Mouse (Mus musculus): ENCODE results near the gene Col4a2.
A peak's percentile ranks its signal among the peaks of the same experiment; 100 is the strongest.

Col4a2 gene

DNA sequence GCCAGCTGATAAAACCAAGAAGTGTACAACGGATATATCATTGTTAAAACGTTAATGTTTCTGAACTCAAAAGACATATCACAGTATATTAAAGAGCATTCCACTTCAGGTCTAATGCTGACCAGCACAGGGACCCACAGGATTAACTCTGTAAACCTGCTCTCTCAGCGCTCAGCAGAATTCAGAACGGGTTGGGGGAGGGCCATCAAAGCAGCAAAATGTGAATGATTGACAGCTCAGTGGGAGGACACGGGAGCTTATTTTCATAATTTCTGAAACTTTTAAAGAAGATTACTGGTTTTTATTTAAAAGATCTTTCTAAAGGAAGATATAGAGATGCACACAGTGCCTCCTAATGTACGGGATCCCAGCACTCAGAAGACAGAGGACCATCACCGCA lies 29.9 kb upstream of the Col4a2 start:
- TF ChIP-seq GATA4 (IDR thresholded peaks at IDR 0.05; ENCODE audit: insufficient replicate concordance, low read length), result no peak

DNA sequence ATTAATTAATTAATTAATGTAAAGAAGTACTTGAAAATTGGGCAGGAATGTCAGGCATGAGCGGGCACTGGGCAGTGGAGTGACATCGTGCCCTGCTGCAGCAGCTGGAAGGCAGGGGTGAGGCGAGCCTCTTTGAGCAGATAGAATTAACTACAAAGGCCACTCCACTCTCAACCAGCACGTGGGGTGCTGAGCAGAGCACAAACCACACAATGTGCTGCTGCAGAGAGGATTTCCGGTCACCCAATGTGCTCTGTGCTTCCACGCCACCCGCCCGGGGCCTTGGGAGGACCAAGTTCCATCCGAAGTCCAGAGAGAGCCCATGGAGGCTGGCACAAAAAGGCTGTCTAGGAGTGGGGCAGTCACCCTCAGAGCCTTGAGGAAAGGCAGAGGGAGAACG lies 29.4 kb upstream of the Col4a2 start:
- peak; percentile 60; the same call in 1 of the 2 replicates for TF ChIP-seq GATA4 (IDR thresholded peaks at IDR 0.05; ENCODE audit: insufficient replicate concordance, low read length)

DNA sequence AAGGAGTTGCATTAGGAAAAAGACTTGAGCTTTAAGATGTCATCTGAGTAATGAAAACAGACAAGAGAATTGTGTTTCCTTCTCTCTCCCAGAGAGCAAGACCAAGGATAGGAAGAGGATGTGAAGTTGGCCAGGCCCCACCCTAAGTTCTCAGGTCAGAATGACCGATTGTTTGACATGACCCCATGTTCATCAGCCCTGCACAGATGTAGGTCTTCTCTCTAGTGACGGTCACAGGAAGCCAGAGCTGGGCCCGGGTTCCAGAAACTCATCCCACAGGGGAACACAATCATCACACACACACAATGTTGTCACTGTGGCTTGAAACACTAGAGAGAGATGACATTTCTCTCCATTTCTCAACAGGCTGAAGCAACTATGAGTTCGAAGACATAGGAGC lies 27.2 kb upstream of the Col4a2 start:
- no peak for TF ChIP-seq GATA4 (IDR thresholded peaks at IDR 0.05; ENCODE audit: insufficient replicate concordance, low read length)

DNA sequence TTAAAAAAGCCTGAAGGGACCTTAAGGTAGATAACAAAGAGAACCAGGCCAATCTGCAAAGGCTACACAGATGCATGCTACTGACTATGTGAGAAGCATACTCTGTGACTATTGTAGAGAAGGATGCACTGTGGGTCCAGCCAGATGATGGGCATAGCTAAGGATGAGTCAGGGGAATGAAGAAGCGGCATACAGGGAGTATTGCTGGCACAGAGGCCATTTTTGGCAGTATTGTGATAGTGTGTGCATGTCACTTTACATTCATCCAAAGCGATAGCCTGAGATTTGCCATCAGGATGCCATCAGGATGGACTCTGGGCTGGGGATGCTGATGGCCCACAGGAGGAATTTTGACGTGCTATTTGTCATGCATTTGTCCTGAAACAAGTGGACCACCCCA lies 25.5 kb upstream of the Col4a2 start:
- no peak for TF ChIP-seq GATA4 (IDR thresholded peaks at IDR 0.05; ENCODE audit: insufficient replicate concordance, low read length)

DNA sequence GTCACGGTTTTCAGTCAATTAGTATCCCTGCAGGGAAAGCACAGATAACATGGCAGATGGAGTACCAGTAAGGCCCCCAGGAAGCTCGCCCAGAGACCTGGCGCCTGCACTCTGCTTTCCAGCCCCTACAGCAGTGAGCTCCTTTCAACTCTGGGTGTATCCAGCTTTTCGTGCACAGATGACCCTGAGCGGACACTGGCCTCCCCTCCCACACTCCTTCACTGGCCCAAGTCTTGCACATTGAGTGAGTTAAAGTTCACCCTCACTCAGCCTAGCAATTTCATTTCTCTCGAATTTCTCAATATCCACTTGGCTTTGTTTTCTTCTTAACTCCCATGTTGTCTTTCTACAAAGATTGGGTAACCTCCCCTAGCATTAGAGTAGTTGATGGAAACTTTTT lies 24.3 kb upstream of the Col4a2 start:
- TF ChIP-seq GATA4 (IDR thresholded peaks at IDR 0.05; ENCODE audit: insufficient replicate concordance, low read length), result no peak

DNA sequence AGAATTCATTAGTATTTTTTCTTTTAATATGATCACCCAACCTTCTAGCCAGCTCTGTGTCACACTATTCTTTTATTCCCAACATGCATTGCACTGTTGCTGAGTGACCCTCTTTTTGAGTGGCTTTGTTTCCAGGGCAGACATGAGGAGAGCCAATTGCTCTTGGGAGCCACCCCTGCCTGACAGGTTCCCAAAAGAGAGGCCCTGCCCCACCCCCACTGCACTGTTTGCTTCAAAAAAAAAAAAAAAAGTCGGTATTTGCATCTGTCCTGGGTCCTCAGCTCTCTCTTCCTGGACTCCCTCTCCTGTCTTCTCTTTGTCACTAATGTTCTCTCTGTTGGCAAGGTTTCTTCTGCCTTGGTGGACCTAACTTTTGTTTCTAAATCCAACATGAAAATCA lies 22.1 kb upstream of the Col4a2 start:
- TF ChIP-seq GATA4 (IDR thresholded peaks at IDR 0.05; ENCODE audit: insufficient replicate concordance, low read length), result no peak

DNA sequence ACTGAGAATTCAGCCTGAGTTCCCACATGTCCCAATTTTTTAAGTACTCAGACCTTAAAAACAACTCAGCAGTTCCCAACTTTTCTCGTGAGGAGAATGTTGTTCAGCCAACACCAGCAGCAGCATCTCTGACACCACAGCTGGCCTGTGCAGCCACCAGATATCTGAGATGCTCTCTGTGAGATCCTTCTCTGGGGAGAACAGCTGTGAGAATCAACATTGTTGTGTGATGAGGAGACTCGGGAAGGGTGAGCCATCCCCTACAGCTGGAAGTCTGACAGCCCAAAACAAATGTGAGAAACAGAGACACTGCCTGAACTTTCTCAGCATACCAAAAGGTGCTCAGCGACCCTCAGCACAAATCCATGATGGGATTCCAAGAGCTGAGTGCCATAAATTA lies 20.0 kb upstream of the Col4a2 start:
- TF ChIP-seq GATA4 (IDR thresholded peaks at IDR 0.05; ENCODE audit: insufficient replicate concordance, low read length), result no peak

DNA sequence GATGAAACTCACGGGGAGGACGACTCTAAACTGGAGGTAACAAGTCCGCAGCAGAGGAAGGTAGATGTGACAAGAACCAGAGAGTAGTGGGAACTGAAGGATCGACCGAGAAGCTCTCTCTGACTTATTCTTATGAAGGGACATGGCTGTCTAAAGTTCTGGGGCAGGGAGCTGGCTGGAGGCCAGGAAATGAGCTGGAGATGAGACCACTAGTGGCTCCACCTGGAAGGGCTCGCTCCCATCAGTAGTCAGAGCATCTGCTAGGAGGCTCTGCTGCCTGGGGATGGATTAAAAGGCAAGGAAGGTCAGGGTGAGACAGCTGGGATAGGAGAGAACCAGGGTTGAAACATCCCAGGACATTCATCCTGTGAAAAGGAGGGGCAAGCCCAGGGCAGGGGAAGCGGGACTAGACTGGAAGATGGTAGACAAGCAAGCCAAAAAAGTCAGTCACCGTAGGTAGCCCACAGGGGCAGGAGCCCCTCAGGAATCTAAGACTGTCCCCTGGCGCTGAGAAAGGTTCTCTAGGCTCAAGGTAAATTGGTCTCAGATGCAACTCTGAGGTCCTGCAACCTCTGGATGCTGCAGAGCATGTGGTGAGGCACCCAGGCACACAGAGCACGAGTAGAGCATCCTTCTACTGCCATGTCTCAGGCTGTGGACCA lies 16.2 kb upstream of the Col4a2 start:
- no peak for TF ChIP-seq GATA4 (IDR thresholded peaks at IDR 0.05; ENCODE audit: insufficient replicate concordance, low read length)

DNA sequence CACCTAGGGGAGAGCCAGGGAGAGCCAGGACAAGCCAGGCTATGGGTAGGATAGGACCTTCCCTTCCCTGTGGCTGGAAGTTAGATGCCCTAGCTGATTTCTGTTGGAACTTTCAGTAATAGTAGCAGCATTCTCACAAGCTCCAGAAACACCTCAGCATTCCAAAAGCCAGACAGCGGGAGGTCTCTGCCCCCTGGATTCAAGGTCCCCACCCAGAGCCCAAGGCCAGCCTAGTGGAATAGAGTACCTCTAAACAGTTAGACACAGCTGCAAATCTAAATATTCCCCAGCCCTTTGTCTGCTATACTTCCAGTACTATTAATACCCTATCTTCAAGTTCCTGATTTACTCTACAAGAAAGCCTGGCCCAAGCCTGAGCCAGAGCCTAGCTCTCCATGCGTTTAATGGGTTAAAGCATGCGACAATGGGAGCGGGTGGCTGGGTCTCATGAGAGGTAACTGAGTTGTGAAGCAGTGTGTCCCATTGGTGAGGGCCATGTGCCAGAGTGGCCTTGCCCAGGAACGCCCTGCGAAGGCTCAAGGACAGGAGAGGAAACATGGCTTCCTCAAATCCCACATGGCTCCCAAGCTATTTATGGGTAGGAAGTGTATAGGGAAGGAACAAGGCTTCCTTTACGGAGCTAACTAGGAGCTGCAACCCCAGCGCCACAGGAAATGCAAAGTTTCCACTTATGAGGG lies 15.3 kb upstream of the Col4a2 start:
- TF ChIP-seq GATA4 (IDR thresholded peaks at IDR 0.05; ENCODE audit: insufficient replicate concordance, low read length), result no peak

DNA sequence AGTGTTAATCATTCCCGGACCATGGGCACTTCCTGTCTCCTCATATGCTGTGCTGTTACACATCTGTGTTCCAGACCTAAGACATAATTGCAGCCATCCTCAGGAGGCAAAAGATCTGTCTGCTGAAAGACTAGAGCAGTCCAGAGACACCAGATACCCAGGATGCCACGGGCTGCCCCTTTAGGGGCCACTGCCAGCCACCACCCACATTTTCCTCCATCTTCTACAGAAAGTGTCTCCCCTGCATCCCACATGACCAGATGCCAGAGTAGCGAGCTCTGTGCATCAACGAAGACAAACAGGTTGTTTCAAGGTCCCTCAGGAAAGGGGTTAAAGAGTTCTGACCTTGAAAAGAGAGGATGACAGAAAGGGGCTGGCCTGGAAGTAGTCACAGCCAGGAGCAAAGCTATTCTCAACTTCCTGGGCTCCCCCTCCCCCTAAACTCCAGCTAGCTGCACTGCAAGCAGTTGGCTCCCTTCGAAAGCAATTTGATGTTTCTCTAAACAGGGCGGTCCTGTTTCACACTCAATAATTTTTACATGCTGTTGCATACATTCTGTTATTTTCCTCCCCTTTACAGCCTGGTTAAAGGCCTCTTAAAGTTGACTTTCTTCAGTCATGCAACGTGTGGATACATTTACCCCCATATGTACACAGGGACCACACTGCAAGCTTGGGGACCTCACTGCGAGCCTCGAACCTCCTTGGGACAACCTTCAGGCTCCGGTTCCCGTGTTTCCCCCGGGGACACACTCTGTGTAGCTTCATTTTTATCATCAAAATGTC lies 13.9 kb upstream of the Col4a2 start:
- TF ChIP-seq GATA4 (IDR thresholded peaks at IDR 0.05; ENCODE audit: insufficient replicate concordance, low read length), result no peak

DNA sequence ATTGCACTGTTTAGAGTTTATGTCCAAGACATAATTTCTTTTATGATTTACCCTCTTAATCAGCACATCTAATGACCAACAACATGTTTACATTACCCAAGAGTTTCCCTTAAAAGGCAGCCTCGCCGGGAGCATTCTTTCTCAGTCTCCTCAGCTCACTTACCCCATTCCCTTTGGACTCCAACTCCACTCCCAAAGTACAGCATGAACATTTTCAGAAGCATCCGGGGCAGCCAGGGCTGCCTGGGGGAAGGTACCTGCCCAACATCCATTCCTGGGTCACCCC lies 13.3 kb upstream of the Col4a2 start:
- no peak for TF ChIP-seq GATA4 (IDR thresholded peaks at IDR 0.05; ENCODE audit: insufficient replicate concordance, low read length)

DNA sequence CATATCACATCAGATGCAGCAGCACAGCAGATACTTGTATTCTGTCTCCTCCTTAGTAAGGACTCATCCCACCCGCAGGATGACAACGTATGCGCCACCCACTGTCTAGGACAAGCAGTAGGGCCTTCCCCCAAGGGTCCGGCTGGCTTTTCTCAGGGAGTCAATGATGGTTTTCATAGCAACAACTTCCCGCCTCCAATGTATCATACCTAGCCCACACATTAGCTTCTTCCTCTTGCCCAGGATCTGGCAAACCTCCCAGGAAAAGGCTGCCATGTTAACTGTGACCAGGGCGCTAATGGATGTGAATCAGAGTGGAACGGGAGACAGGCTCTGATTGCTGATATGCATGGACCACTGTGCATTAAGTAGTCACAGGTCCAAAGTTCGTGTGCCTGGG lies 12.2 kb upstream of the Col4a2 start:
- TF ChIP-seq GATA4 (IDR thresholded peaks at IDR 0.05; ENCODE audit: insufficient replicate concordance, low read length), result no peak

DNA sequence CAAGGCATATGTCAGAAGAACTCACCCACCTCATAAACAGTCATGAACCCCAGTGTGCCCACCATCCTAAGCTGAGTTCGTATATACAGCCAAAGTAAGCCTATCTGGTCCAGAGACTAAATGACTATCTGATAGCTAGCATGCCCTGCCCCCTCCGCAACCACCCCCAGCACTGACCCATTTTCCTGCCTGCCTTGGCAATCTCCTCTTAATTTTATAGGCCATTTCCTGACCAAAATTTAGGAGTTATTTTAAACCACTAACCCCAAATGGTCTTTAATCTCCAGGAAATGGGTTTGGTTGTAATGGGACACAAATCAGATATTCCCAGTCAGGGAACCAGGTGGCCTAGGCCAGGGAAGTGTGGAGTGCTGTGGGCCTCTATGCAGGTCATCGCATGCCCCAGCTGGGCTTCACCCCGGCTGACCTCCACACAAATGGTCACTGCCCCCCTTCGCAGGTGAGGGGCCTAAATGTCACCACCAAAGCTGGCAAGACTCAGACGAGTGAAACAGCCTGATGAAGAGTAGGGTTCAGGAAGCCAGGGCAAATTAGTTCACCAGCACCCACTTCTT lies 8.5 kb upstream of the Col4a2 start:
- TF ChIP-seq GATA4 (IDR thresholded peaks at IDR 0.05; ENCODE audit: insufficient replicate concordance, low read length), result no peak

DNA sequence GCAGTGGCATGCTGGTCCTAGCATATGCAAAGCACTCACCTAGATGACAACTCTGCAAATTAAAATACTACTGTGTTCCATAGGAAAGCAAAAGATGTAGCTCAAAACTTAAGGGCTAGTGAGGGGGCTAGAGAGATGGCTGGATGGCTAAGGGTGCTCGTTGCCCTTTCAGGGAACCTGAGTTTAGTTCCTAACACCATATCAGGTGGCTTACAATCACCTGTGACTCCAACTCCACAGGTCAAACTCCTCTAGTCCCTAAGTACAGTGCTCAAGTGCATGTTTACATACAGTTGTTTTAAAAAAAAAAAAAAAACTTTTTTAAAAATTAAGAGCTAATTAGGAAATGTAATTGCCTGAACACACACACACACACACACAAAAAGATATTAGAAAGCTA lies 7.1 kb upstream of the Col4a2 start:
- TF ChIP-seq GATA4 (IDR thresholded peaks at IDR 0.05; ENCODE audit: insufficient replicate concordance, low read length), result no peak

DNA sequence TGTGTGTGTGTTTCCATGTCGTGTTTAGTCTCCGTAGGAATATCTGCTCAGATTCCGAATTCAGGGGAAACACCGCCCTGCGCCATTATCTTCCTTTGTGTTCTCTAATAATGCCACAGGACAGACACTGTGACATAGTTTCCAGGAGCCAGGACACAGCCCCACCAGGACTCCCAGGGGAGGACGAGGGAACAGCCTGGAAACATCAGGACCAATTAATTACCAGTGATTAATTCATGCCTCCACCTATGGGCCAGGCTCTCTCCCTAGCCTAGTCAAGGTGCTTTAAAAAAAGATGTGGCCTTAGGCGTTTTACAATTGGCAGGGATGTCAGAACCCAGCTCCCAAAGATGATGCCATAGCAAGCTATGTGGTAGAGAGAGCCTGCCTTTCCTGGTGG lies 5.2 kb upstream of the Col4a2 start:
- TF ChIP-seq GATA4 (IDR thresholded peaks at IDR 0.05; ENCODE audit: insufficient replicate concordance, low read length), result no peak

DNA sequence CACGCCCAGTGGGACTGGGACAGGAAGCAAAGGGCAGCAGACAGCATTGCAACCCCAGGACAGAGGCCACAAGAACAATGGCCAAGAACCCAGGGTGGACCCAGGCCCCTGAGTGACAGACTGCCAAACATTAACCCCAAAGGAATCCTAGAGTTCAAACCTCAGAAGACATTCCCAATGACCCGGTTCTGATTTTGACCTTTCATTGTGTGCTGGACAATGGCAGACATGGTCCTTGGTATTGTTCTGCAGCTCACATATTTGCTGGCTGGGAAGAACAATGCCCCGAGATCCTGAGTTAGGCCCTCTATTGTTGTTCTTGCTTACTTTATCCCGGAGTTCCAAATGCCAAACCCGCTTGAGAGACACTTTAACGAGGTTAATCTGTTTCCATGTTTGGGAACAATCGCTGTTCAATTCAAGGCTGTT lies 4.0 kb upstream of the Col4a2 start:
- TF ChIP-seq GATA4 (IDR thresholded peaks at IDR 0.05; ENCODE audit: insufficient replicate concordance, low read length), result no peak

Measured in liver, adult (tissue).